ENCODE assay signal across 9 mouse cellular contexts in genomic region chr3:79261816-79262316, GRCm38 (mm10). TPM values are rescaled to one million over a fixed set of nuclear protein-coding genes. Genes with fewer than 3 reads are reported as not detected.
DNase-seq lines count a peak whose midpoint lies in the region; ATAC-seq and TF ChIP-seq lines count a peak whose summit lies in the region.
"Had no signal": no experiment of that assay in that cellular context is flagged by ENCODE, and none has a peak within 500 bp of the region (broad histone marks: within the 10 kb centered on the region; RNA-seq: fewer than 3 reads in every experiment).

No protein-coding gene starts in this region.

- H3K4me2 ChIP-seq in limb, embryonic 14.5 days (replicated peaks; ENCODE audit: low read depth, low read length, severe bottlenecking): no peak overlapping the region
- H3K4me2 ChIP-seq in heart, embryonic 11.5 days: no peak overlapping the region

- no peaks in the 10 kb centered on the region for H3K36me3 ChIP-seq in limb, embryonic 14.5 days (ENCODE audit: control insufficient read depth, insufficient read depth, low read length)
- no peaks in the 10 kb centered on the region for H3K36me3 ChIP-seq in heart, embryonic 11.5 days (ENCODE audit: control insufficient read depth, insufficient read depth, low read length)

- H3K9me3 ChIP-seq in limb, embryonic 14.5 days (ENCODE audit: control insufficient read depth, low read length): no peaks in the 10 kb centered on the region
- no peaks in the 10 kb centered on the region for H3K9me3 ChIP-seq in heart, embryonic 11.5 days (replicated peaks; ENCODE audit: control insufficient read depth, low read length)

- peak; percentile 26 to 31 for DNase-seq in lung, adult 18-20 months
- no peak for DNase-seq in lung, adult 2 months
- DNase-seq in embryo, embryonic 9.5 days (ENCODE audit: extremely low spot score): peak; percentile 51
- peak; percentile 28 for DNase-seq in limb, embryonic 14.5 days (ENCODE audit: low spot score)
- DNase-seq in yolk sac, embryonic 10.5 days (ENCODE audit: low spot score): peak; percentile 89
- no peak for DNase-seq in layer of hippocampus, adult 2 months (ENCODE audit: low spot score in 2 of 2)
- DNase-seq: adrenal gland, postnatal 25 days had no signal

- 0 out of 2 replicates have a peak overlapping the region, but pooled peaks have one; percentile 8 for H3K27ac ChIP-seq in limb, embryonic 14.5 days (replicated peaks; ENCODE audit: low read depth, low read length)
- H3K27ac ChIP-seq in layer of hippocampus, adult 2 months: no peak overlapping the region
- H3K27ac ChIP-seq in heart, embryonic 11.5 days (ENCODE audit: low read depth, low read length): no peak overlapping the region

- no peak for ATAC-seq in limb, embryonic 14.5 days (ENCODE audit: low FRiP score, low read depth)
- ATAC-seq in activated CD4-positive, CD25-positive, alpha-beta regulatory T cell, adult 4 months: no peak
- ATAC-seq in heart, embryonic 11.5 days (replicated peaks; ENCODE audit: insufficient number of reproducible peaks, low FRiP score, low TSS enrichment): no peak

- 65% methylated on average over 6 of the region's 6 CpGs for WGBS in lung, adult 2 months
- WGBS in limb, embryonic 14.5 days: 80% methylated on average over 6 of the region's 6 CpGs
- WGBS in heart, embryonic 11.5 days (ENCODE audit: insufficient replicate concordance): 67% methylated on average over 6 of the region's 6 CpGs

- TF ChIP-seq CTCF in lung, adult 2 months (IDR thresholded peaks at IDR 0.05; ENCODE audit: insufficient read depth, low read length): no peak
- TF ChIP-seq CTCF in layer of hippocampus, adult 2 months (conservative IDR thresholded peaks at IDR 0.05): no peak

- H3K4me1 ChIP-seq in lung, adult 2 months (ENCODE audit: control insufficient read depth, insufficient read depth, low read length): peaks cover 12% of the 10 kb centered on the region
- 0 out of 2 replicates have a peak, but pooled peaks cover 3% of the 10 kb centered on the region for H3K4me1 ChIP-seq in limb, embryonic 14.5 days (ENCODE audit: control insufficient read depth, insufficient read depth, low read length)
- H3K4me1 ChIP-seq in heart, embryonic 11.5 days (ENCODE audit: control insufficient read depth, insufficient read depth, low read length): peaks cover 12% of the 10 kb centered on the region; the same call in 1 of the 2 replicates

- H3K4me3 ChIP-seq in lung, adult 2 months (replicated peaks; ENCODE audit: extremely low read depth, low read depth, low read length): no peak overlapping the region
- no peak overlapping the region for H3K4me3 ChIP-seq in limb, embryonic 14.5 days (replicated peaks; ENCODE audit: low read length)
- H3K4me3 ChIP-seq in layer of hippocampus, adult 2 months: no peak overlapping the region
- H3K4me3 ChIP-seq in heart, embryonic 11.5 days (ENCODE audit: low read depth, low read length): no peak overlapping the region

- no peaks in the 10 kb centered on the region for H3K27me3 ChIP-seq in limb, embryonic 14.5 days (ENCODE audit: control insufficient read depth, insufficient read depth, low read length)
- H3K27me3 ChIP-seq in heart, embryonic 11.5 days (ENCODE audit: control insufficient read depth, insufficient read depth, low read length): no peaks in the 10 kb centered on the region

- H3K9ac ChIP-seq in limb, embryonic 14.5 days (ENCODE audit: low read depth, low read length, severe bottlenecking): no peak overlapping the region
- no peak overlapping the region for H3K9ac ChIP-seq in heart, embryonic 11.5 days (ENCODE audit: low read depth, low read length)

- no peak for TF ChIP-seq POLR2A in lung, adult 2 months (IDR thresholded peaks at IDR 0.05; ENCODE audit: borderline replicate concordance, extremely low read depth, low read depth, low read length)
- no peak for TF ChIP-seq POLR2A in limb, embryonic 14.5 days (IDR thresholded peaks at IDR 0.05; ENCODE audit: borderline replicate concordance, extremely low read depth, insufficient read depth, insufficient read length)

RNA-seq across cellular contexts. Expression of gene Rapgef2, which starts 24.5 kb away (rescaled TPM):
- 14.3 and 17.3 TPM in 2 replicates for polyA plus RNA-seq in lung, adult 2 months (2012; rRNA removed)
- 12.5 and 13.7 TPM in 2 replicates for polyA plus RNA-seq in limb, embryonic 14.5 days (2012; rRNA removed)
- polyA plus RNA-seq in limb, embryonic 14.5 days (2014; fragmentation: Nextera tagmentation; extraction: Ambion mirVana): 7.6 and 8.8 TPM in 2 replicates
- polyA plus RNA-seq in activated CD4-positive, CD25-positive, alpha-beta regulatory T cell, adult 4 months (2017; shearing (Covaris generic)): 1 to 10 TPM; 4.3 to 5.8 TPM
- 100 to 1,000 TPM; 169 to 173 TPM for total RNA-seq in layer of hippocampus, adult 2 months (2021)
- 5.4 and 5.9 TPM in 2 replicates for polyA plus RNA-seq in heart, embryonic 11.5 days (2014; fragmentation: Nextera tagmentation; extraction: Ambion mirVana)

Comparison
In these comparisons a context has a peak if more than half of its experiments do, and no peak if none do; other contexts are left out.
1. DNase-seq: peak in lung, adult 18-20 months (2 of 2), embryo, embryonic 9.5 days (single experiment), limb, embryonic 14.5 days (single experiment) and yolk sac, embryonic 10.5 days (single experiment); none in lung, adult 2 months (single experiment) and layer of hippocampus, adult 2 months (0 of 2).